Mouse (Mus musculus): ENCODE measurements around the gene Ano6.

DNA sequence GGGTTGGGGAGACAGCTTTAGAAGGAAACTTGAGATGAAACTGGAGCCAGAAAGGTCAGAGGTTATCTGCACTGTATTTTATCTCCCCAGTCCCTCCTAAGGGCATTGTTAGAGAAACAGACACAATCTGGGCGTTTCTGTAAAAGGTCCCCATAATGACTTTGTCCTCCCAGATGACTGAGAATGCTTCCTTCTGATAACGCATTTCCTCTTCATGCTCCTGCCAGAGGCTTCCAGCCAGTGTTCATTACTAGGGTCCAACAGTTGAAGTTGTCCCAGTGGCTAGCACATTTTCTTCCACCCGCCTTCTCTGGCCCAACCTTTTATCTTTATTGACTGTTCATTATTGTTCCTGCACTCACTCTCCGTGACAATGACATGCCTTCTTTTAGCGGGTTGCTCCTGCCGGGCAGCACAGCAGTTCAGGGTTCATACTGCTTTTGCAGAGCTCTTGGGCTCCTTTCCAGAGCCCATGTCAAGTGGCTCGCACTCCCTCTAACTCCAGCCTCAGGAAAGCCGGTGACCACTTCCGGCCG lies 90.0 kb downstream of the Ano6 start:
- TF ChIP-seq CTCF (IDR thresholded peaks at IDR 0.05) = no peak
- peak; percentile 91 for TF ChIP-seq EP300 (IDR thresholded peaks at IDR 0.05)
